Mouse (Mus musculus) bone marrow, adult 2 months (tissue): Measurements from ENCODE around the gene Zfand5. TPM values are rescaled to one million over a fixed set of nuclear protein-coding genes. Genes with fewer than 3 reads are reported as not detected.
"Not testable (repeated sequence)": the region's sequence is repeated elsewhere in the genome, so short reads cannot be mapped to it uniquely, and the experiment has no call there.

Experiments used
- H3K27ac ChIP-seq: fragments of 200-500 bp; 2 replicates; pipeline ENCODE4 v1.5.1; 2012; ENCODE audit warnings: low read depth, mild to moderate bottlenecking, control low read depth, inconsistent platforms, low read length; ENCODE audit not compliant: control insufficient read depth, poor library complexity, insufficient read depth
- H3K4me1 ChIP-seq: fragments of 200-500 bp; 2 replicates; pipeline ENCODE4 v1.6.1; 2011; ENCODE audit warnings: low read length; ENCODE audit not compliant: control insufficient read depth, insufficient read depth
- H3K4me3 ChIP-seq: fragments of 200-500 bp; replicated peaks from 2 replicates; pipeline ENCODE3; 2011; ENCODE audit warnings: mild to moderate bottlenecking, low read depth, low read length, control low read depth; ENCODE audit not compliant: control insufficient read depth
- CTCF ChIP-seq: fragments of 200-500 bp; IDR thresholded peaks from 2 replicates; pipeline ENCODE4 v1.5.1; 2011; ENCODE audit warnings: low read length, control low read depth; ENCODE audit not compliant: control insufficient read depth, insufficient read depth
- POLR2A ChIP-seq: fragments of 200-500 bp; IDR thresholded peaks from 2 replicates; pipeline ENCODE4 v1.6.1; 2011; ENCODE audit warnings: low read depth, mild to moderate bottlenecking, control low read depth, low read length, borderline replicate concordance; ENCODE audit not compliant: control insufficient read depth
- WGBS: fragments of 180-500 bp; shearing (Covaris S2); methylation state at CpG from one replicate; pipeline ENCODE4 v1.1.7; 2018; 5-methylcytosine and 5-hydroxymethylcytosine counted together
- polyA plus RNA-seq: library from polyadenylated mRNA; stranded (reverse); fragments of >200 nt; gene quantifications from 2 replicates; pipeline ENCODE4 v1.2.4, GENCODE M21; 2011; ENCODE audit warnings: low replicate concordance; ENCODE audit not compliant: missing spikeins, insufficient read depth, insufficient read length

Zfand5 gene
- polyA plus RNA-seq, 1 experiment: 45.9 TPM

DNA sequence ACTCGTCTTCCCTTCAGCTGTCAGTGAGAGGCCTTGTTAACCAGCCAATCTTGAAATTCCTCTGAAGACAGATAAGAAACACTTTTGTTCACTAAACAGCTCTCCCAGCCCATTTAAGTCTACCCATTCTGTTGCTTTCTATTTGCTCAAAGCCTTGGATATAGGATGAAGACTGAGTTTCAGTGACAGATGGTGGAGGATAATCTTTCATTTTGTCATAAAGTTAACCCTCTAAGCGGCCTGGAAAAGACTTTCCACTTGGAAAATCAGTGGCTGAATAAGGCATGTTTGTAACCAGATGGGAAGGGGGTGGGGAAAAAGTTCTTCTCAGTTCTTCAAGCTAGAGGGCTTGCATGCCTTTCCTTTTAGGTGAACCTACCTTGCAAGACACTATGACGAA lies 29.7 kb downstream of the Zfand5 start:
- TF ChIP-seq POLR2A: no peak
- TF ChIP-seq CTCF: no peak
- H3K4me1 ChIP-seq: no peaks in the 10 kb centered on the region
- no peak overlapping the region for H3K27ac ChIP-seq
- 69% methylated on average over 3 of the region's 3 CpGs for WGBS
- no peak overlapping the region for H3K4me3 ChIP-seq

- 89% methylated on average over 3 of the region's 3 CpGs for WGBS
- Histone ChIP-seq H3K27ac (no peak overlapping the region), H3K4me3 (no peak overlapping the region), H3K4me1 (no peaks in the 10 kb centered on the region; the same call in 1 of the 2 replicates)
- TF ChIP-seq CTCF (no peak), POLR2A (no peak)
These were observed 35.7 kb downstream of the Zfand5 start for GRCm38 (mm10) chr19:21307755-21308154.

DNA sequence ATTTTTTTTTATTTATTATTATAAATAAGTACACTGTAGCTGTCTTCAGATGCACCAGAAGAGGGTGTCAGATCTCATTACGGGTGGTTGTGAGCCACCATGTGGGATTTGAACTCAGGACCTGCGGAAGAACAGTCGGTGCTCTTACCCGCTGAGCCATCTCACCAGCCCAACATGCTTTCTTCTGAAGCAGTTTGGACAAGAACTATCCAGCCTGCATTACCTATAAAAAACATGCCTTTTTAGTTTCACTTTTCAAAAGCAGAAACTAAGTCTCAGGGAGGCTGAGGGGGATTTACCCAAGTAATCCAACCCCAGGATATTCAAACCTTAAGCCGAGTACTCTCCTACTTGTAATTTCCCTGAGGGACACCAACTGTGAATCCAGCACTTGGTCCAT lies 38.3 kb downstream of the Zfand5 start:
- 71% methylated on average over 5 of the region's 5 CpGs for WGBS
- not testable (repeated sequence) for H3K27ac ChIP-seq, H3K4me1 ChIP-seq, H3K4me3 ChIP-seq

- H3K4me1 ChIP-seq: no peaks in the 10 kb centered on the region; the same call in none of the 2 replicates
- no peak for TF ChIP-seq CTCF
- TF ChIP-seq POLR2A: no peak
- no peak overlapping the region for H3K4me3 ChIP-seq
- 78% methylated on average over 3 of the region's 3 CpGs for WGBS
- no peak overlapping the region for H3K27ac ChIP-seq
These were observed 43.6 kb downstream of the Zfand5 start for GRCm38 (mm10) chr19:21315701-21316100.

DNA sequence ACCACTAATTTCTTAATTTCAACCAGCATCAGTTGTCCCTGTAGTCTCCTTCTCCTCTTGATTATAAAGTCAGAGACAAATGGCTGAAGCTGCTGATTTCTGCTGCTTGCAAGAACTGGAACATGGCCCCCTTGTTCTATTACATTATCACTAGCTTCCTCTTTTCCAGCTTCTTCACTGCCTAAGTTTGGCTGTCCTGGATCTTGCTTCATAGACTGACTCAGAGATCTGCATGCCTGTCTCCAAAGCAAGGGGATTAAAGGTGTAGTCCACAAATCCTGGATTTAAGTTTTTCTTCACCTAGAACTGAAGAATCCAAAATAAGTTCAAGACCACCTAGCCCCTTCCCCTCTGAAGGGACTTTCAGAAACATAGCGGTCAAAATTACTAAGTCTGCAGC lies 47.5 kb downstream of the Zfand5 start:
- TF ChIP-seq CTCF (no peak), POLR2A (no peak)
- no peak overlapping the region for H3K27ac ChIP-seq
- no peak overlapping the region for H3K4me3 ChIP-seq
- WGBS: 81% methylated on average over 1 of the region's 1 CpGs
- H3K4me1 ChIP-seq: no peaks in the 10 kb centered on the region; the same call in 1 of the 2 replicates

- 44% methylated on average over 3 of the region's 3 CpGs for WGBS
- TF ChIP-seq POLR2A: no peak
- no peak for TF ChIP-seq CTCF
- no peak overlapping the region for H3K27ac ChIP-seq
These were observed 53.3 kb downstream of the Zfand5 start for GRCm38 (mm10) chr19:21325333-21325732.

DNA sequence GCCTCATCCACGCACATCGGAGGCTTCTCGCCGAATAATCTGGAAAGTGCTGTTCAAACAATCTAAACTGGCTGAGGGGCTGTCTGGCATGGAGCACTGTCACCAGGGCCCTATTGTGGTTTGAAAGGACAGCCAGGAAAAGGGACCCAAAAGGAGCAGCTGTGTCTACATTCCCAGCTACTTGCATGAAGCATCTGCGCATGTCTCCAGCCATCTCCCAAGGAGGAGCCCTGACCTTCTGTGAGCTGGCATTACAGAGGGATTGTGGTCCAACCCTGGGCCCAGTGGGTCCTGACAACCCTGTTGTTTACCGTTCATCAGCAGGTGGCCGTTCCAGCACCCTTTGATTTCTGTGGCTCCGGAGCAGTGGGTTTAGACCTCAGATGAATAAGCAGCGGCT lies 56.9 kb downstream of the Zfand5 start:
- no peak overlapping the region for H3K27ac ChIP-seq
- no peaks in the 10 kb centered on the region for H3K4me1 ChIP-seq
- no peak overlapping the region for H3K4me3 ChIP-seq
- 90% methylated on average over 9 of the region's 9 CpGs for WGBS
- TF ChIP-seq POLR2A (no peak), CTCF (no peak)

More at GRCm38 (mm10) chr19:21325333-21325732, 53.3 kb downstream of the Zfand5 start:
- no peaks in the 10 kb centered on the region for H3K4me1 ChIP-seq
- H3K4me3 ChIP-seq: no peak overlapping the region

GRCm38 (mm10) chr19:21329770-21330169 lies 57.7 kb downstream of the Zfand5 start:
- no peak overlapping the region for H3K4me3 ChIP-seq
- H3K4me1 ChIP-seq: no peaks in the 10 kb centered on the region
- TF ChIP-seq CTCF (no peak), POLR2A (no peak)
- no peak overlapping the region for H3K27ac ChIP-seq
- WGBS: 71% methylated on average over 5 of the region's 5 CpGs
